Mouse (Mus musculus) bone marrow, adult 2 months (tissue): ENCODE measurements at regions not wholly inside any gene's neighbourhood (a gene's known extent, or its start where the extent isn't known, plus 50 kb on each side); places are given as distances from the start of the nearest gene placed in this dataset.

ENCODE experiments used
- H3K27ac ChIP-seq: fragments of 200-500 bp; 2 replicates; pipeline ENCODE4 v1.5.1; 2012; ENCODE audit warnings: low read depth, mild to moderate bottlenecking, control low read depth, inconsistent platforms, low read length; ENCODE audit not compliant: control insufficient read depth, poor library complexity, insufficient read depth
- H3K4me1 ChIP-seq: fragments of 200-500 bp; 2 replicates; pipeline ENCODE4 v1.6.1; 2011; ENCODE audit warnings: low read length; ENCODE audit not compliant: control insufficient read depth, insufficient read depth
- H3K4me3 ChIP-seq: fragments of 200-500 bp; replicated peaks from 2 replicates; pipeline ENCODE3; 2011; ENCODE audit warnings: mild to moderate bottlenecking, low read depth, low read length, control low read depth; ENCODE audit not compliant: control insufficient read depth
- CTCF ChIP-seq: fragments of 200-500 bp; IDR thresholded peaks from 2 replicates; pipeline ENCODE4 v1.5.1; 2011; ENCODE audit warnings: low read length, control low read depth; ENCODE audit not compliant: control insufficient read depth, insufficient read depth
- POLR2A ChIP-seq: fragments of 200-500 bp; IDR thresholded peaks from 2 replicates; pipeline ENCODE4 v1.6.1; 2011; ENCODE audit warnings: low read depth, mild to moderate bottlenecking, control low read depth, low read length, borderline replicate concordance; ENCODE audit not compliant: control insufficient read depth
- WGBS: fragments of 180-500 bp; shearing (Covaris S2); methylation state at CpG from one replicate; pipeline ENCODE4 v1.1.7; 2018; 5-methylcytosine and 5-hydroxymethylcytosine counted together

DNA sequence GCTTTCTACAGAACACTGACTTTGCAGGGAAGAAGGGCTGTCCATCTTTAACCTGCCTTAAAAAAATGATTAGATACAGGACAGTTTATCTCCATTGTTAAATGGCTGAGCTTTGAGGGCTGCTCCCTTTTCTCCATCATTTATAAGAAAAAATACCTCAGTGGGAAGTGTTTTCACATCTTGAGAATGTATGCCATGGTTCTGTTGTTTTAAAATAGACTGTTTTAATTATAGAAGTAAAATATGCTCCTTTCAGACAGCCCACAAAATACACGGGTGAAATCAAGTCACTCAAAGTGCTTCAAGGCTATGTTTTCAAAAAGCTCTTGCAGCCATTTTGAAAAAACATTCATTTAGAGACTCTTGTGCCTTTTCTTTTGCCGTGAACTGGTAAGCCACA, 50.0 kb upstream of the Klf7 start:
- WGBS: 69% methylated on average over 2 of the region's 2 CpGs
- Histone ChIP-seq H3K27ac (no peak overlapping the region), H3K4me1 (no peaks in the 10 kb centered on the region), H3K4me3 (no peak overlapping the region)
- TF ChIP-seq CTCF: no peak
- TF ChIP-seq POLR2A: no peak
